Mouse (Mus musculus) liver, adult 2 months (tissue): ENCODE data around the gene Nfrkb.

Experiments used
- CTCF ChIP-seq: fragments of 200-500 bp; IDR thresholded peaks from 2 replicates; pipeline ENCODE4 v1.5.1; 2011; ENCODE audit warnings: low read depth, low read length, control low read depth
- POLR2A ChIP-seq: fragments of 200-500 bp; IDR thresholded peaks from 2 replicates; pipeline ENCODE4 v1.6.1; 2011; ENCODE audit warnings: low read length, control low read depth; ENCODE audit not compliant: insufficient read depth; ENCODE audit errors: extremely low read depth

DNA sequence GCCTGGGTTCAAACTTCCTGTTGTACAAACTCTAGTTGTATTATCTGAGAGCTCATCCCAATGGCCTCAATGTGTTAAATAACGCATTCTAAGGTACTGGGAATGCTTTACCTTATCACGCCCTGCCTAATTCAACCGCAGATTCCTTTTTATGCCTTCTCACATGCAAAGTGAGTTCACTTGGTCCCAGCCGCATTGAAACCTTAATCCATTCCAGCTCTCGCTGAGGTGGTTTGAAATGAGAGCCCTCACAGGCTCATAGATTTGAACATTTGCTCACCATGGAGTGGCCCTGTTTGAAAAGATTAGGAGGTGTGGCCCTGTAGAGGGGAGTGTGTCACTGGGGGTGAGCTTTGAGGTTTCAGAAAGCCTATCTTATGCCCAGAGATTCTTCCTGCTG lies 54.4 kb downstream of the Nfrkb start:
- no peak for TF ChIP-seq POLR2A
- TF ChIP-seq CTCF, result no peak
